10 mouse cellular contexts compared by ENCODE assay signal in genomic region chr10:83233967-83234366, GRCm38 (mm10).
"Had no signal": no experiment of that assay in that cellular context is flagged by ENCODE, and none has a peak within 500 bp of the region (broad histone marks: within the 10 kb centered on the region; RNA-seq: fewer than 3 reads in every experiment).

No protein-coding gene starts in this region.

- DNase-seq: kidney, adult 11 months; kidney, adult 8-10 months; layer of hippocampus, postnatal 36 days; liver, embryonic 13.5 days; right cerebral cortex, adult 18-20 months; right cerebral cortex, postnatal 14 days; spleen, adult 18-20 months; thymus, adult 18-20 months; thymus, postnatal 36 days had no signal

- ATAC-seq: midbrain, embryonic 15.5 days had no signal
